Mouse (Mus musculus) adipose tissue, adult 10 weeks (tissue): Measurements from ENCODE around the gene Vmn1r148. TPM values are rescaled to one million over a fixed set of nuclear protein-coding genes. Genes with fewer than 3 reads are reported as not detected.

Experiments used
- polyA plus RNA-seq: library from polyadenylated mRNA; stranded (reverse); fragments of 350-450 nt; fragmentation: Illumina TruSeq; extraction: RNeasy Lipid Tissue Mini Kit (QIAGEN cat#74804); gene quantifications from one replicate; pipeline ENCODE4 v1.2.3, GENCODE M21; 2014; ENCODE audit warnings: low read depth, low replicate concordance

The Vmn1r148 gene
- polyA plus RNA-seq = not detected

GRCm38 (mm10) chr7:22413283-22413682 lies at the start of gene Vmn1r148:
Gene Vmn1r148 (plus strand): TSS chr7:22413583.

GRCm38 (mm10) chr7:22370939-22371338 lies 42.4 kb upstream of the Vmn1r148 start, which contains the start of gene Gm8660:
Gene Gm8660 (minus strand): TSS chr7:22371039.

DNA sequence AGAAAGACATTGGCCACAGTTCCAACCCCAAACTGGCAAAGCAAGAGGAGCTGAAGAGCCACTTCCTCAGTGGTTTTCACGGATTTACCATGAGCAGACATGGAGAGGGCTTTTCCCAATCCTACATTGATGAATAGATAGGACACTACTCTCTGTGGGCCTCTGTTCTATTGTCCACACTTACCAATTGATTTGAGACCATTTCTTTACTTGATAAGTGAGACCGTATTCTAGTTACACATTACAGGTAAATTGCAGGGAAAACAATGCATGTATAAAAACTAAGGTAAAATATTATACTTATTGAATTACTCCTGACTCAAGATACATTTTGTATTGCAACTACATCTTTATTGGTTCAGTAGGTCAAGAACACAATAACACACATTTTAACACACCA lies 24.7 kb downstream of the Vmn1r148 start, which contains the start of gene Vmn1r149:
TSS of gene Vmn1r149 (minus strand) at position 101 of the 400 bp plus-strand sequence.

DNA sequence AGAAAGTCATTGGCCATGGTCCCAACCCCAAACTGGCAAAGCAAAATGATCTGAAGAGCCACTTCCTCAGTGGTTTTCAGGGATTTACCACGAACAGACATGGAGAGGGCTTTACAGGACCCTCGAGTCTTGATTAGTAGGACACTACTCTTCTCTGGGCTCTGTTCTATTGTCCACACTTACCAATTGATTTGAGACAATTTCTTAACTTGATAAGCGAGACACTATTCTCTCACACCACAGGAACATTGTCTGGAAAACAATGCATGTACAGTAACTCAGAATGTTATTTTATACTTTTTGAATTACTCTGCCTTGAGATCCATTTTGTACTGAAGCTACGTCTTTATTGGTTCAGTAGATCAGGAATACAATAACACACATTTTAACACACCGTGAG lies 50.6 kb downstream of the Vmn1r148 start, which contains the start of gene Gm10665:
TSS of gene Gm10665 (minus strand) at position 101 of the 400 bp plus-strand sequence.

Other genes with a start within 250 kb of the Vmn1r148 start
- not detected for gene Vmn1r142, start 249.5 kb upstream of the Vmn1r148 start, polyA plus RNA-seq
- not detected for gene Vmn1r143, start 224.2 kb upstream of the Vmn1r148 start, polyA plus RNA-seq
- not detected for gene Gm8653, start 212.3 kb upstream of the Vmn1r148 start, polyA plus RNA-seq
- not detected for gene Gm8453, start 184.1 kb upstream of the Vmn1r148 start, polyA plus RNA-seq
- gene Gm4187, start 83.9 kb upstream of the Vmn1r148 start, polyA plus RNA-seq = not detected
- not detected for gene Gm8660, start 42.5 kb upstream of the Vmn1r148 start, polyA plus RNA-seq
- not detected for gene Vmn1r149, start 24.6 kb downstream of the Vmn1r148 start, polyA plus RNA-seq
- gene Gm10665, start 50.5 kb downstream of the Vmn1r148 start, polyA plus RNA-seq = not detected
- not detected for gene Vmn1r151, start 86.1 kb downstream of the Vmn1r148 start, polyA plus RNA-seq
- not detected for gene Vmn1r152, start 109.4 kb downstream of the Vmn1r148 start, polyA plus RNA-seq
- gene Gm8677, start 121.3 kb downstream of the Vmn1r148 start, polyA plus RNA-seq = not detected
- not detected for gene Gm4201, start 151.8 kb downstream of the Vmn1r148 start, polyA plus RNA-seq
- not detected for gene Gm4565, start 174.5 kb downstream of the Vmn1r148 start, polyA plus RNA-seq
- gene Vmn1r155, start 244.4 kb downstream of the Vmn1r148 start, polyA plus RNA-seq = not detected